Mouse (Mus musculus) testis, adult 2 months (tissue): ENCODE results near the gene Dbndd1.
"Not testable (repeated sequence)": the region's sequence is repeated elsewhere in the genome, so short reads cannot be mapped to it uniquely, and the experiment has no call there.

Experiments used
- CTCF ChIP-seq: fragments of 200-500 bp; IDR thresholded peaks from 2 replicates; pipeline ENCODE4 v1.5.1; 2012; ENCODE audit warnings: low read depth, mild to moderate bottlenecking, inconsistent platforms, low read length, moderate library complexity; ENCODE audit not compliant: control insufficient read depth, insufficient read depth, insufficient replicate concordance
- POLR2A ChIP-seq: fragments of 200-500 bp; IDR thresholded peaks from 2 replicates; pipeline ENCODE4 v1.6.1; 2012; ENCODE audit warnings: low read depth, mild to moderate bottlenecking, inconsistent platforms, low read length, moderate library complexity; ENCODE audit not compliant: control insufficient read depth

GRCm38 (mm10) chr8:123537641-123538040, 22.4 kb upstream of the Dbndd1 start:
- TF ChIP-seq CTCF, POLR2A: not testable (repeated sequence)
